Mouse (Mus musculus): ENCODE results near the gene Fbxo47. TPM values are rescaled to one million over a fixed set of nuclear protein-coding genes. Genes with fewer than 3 reads are reported as not detected.
A peak's percentile ranks its signal among the peaks of the same experiment; 100 is the strongest.

The Fbxo47 gene
- polyA plus RNA-seq, 1 experiment from 2014 or later: 0.78 TPM

GRCm38 (mm10) chr11:97808621-97809234 lies 75.2 kb downstream of the Fbxo47 start:
- Histone ChIP-seq H3K27ac (ENCODE audit: low read length) (no peak overlapping the region), H3K9ac (ENCODE audit: low read depth, low read length) (no peak overlapping the region), H3K4me1 (ENCODE audit: control insufficient read depth, insufficient read depth, low read length) (peaks cover 74% of the 10 kb centered on the region), H3K36me3 (ENCODE audit: control insufficient read depth, insufficient read depth, low read length) (peaks cover 6% of the 10 kb centered on the region; the same call in 1 of the 2 replicates), H3K9me3 (replicated peaks; ENCODE audit: control insufficient read depth, low read length, poor library complexity, severe bottlenecking) (no peaks in the 10 kb centered on the region), H3K4me2 (ENCODE audit: low read length) (no peak overlapping the region), H3K27me3 (ENCODE audit: control insufficient read depth, insufficient read depth, low read depth, low read length) (no peaks in the 10 kb centered on the region), H3K4me3 (ENCODE audit: low read depth, low read length) (no peak overlapping the region)
- WGBS: 52% methylated on average over 5 of the region's 5 CpGs
- ATAC-seq: no peak

DNA sequence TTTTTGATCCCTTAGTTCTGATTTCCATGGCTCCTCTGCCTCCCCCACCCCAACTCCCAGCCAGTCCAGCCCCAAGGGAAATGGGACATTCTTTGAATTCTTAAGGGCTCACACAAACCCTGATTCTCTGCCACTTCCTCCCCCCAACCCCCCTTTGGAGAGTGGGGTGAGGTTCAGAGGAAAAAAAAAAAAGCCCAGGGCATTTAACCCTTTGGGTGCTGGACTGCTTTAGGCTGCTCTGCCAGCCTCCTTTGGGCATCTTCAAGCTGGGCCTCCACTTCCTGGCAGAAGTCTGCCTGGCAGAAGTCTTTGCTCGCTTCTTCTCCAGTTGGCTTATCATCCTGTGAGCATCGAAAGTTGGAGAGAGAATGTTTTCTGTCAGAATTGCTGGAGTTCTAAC lies 75.9 kb downstream of the Fbxo47 start:
- Histone ChIP-seq H3K27ac (ENCODE audit: low read length) (no peak overlapping the region), H3K4me1 (ENCODE audit: control insufficient read depth, insufficient read depth, low read length) (peaks cover 69% of the 10 kb centered on the region), H3K4me2 (ENCODE audit: low read length) (no peak overlapping the region), H3K9ac (ENCODE audit: low read depth, low read length) (no peak overlapping the region), H3K4me3 (ENCODE audit: low read depth, low read length) (no peak overlapping the region), H3K27me3 (ENCODE audit: control insufficient read depth, insufficient read depth, low read depth, low read length) (no peaks in the 10 kb centered on the region), H3K36me3 (ENCODE audit: control insufficient read depth, insufficient read depth, low read length) (peaks cover 6% of the 10 kb centered on the region; the same call in 1 of the 2 replicates), H3K9me3 (replicated peaks; ENCODE audit: control insufficient read depth, low read length, poor library complexity, severe bottlenecking) (no peaks in the 10 kb centered on the region)
- no peak for ATAC-seq
- WGBS: 81% methylated on average over 2 of the region's 2 CpGs

GRCm38 (mm10) chr11:97807626-97808025 lies 76.3 kb downstream of the Fbxo47 start:
- Histone ChIP-seq H3K4me2 (ENCODE audit: low read length) (no peak overlapping the region), H3K36me3 (ENCODE audit: control insufficient read depth, insufficient read depth, low read length) (peaks cover 6% of the 10 kb centered on the region; the same call in 1 of the 2 replicates), H3K9ac (ENCODE audit: low read depth, low read length) (no peak overlapping the region), H3K4me3 (ENCODE audit: low read depth, low read length) (no peak overlapping the region), H3K27me3 (ENCODE audit: control insufficient read depth, insufficient read depth, low read depth, low read length) (no peaks in the 10 kb centered on the region), H3K4me1 (ENCODE audit: control insufficient read depth, insufficient read depth, low read length) (peaks cover 66% of the 10 kb centered on the region), H3K9me3 (replicated peaks; ENCODE audit: control insufficient read depth, low read length, poor library complexity, severe bottlenecking) (no peaks in the 10 kb centered on the region), H3K27ac (ENCODE audit: low read length) (no peak overlapping the region)
- no peak for ATAC-seq
- 58% methylated on average over 6 of the region's 6 CpGs for WGBS

DNA sequence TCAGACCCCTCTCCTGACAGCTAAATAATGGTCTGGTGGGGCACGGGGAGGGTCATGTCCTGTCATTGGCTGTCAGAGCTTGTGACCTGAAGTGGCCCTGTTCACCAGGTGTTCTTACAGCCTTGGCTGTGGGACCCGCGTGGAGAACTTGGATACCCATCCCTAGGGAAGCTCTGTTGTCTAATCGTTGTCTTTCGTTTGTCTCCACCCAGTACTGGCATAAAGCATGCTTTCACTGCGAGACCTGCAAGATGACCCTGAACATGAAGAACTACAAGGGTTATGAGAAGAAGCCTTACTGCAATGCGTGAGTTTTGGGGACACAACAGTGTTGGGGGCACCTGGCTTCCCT lies 77.4 kb downstream of the Fbxo47 start:
- H3K27me3 ChIP-seq (ENCODE audit: control insufficient read depth, insufficient read depth, low read depth, low read length): no peaks in the 10 kb centered on the region
- H3K4me1 ChIP-seq (ENCODE audit: control insufficient read depth, insufficient read depth, low read length): peaks cover 66% of the 10 kb centered on the region
- WGBS: 47% methylated on average over 7 of the region's 7 CpGs
- H3K27ac ChIP-seq (ENCODE audit: low read length): peak overlapping the region; percentile 70; the same call in 1 of the 2 replicates
- peaks cover 6% of the 10 kb centered on the region; the same call in 1 of the 2 replicates for H3K36me3 ChIP-seq (ENCODE audit: control insufficient read depth, insufficient read depth, low read length)
- peak overlapping the region; percentile 46 for H3K4me2 ChIP-seq (ENCODE audit: low read length)
- H3K9me3 ChIP-seq (replicated peaks; ENCODE audit: control insufficient read depth, low read length, poor library complexity, severe bottlenecking): no peaks in the 10 kb centered on the region
- H3K4me3 ChIP-seq (ENCODE audit: low read depth, low read length): no peak overlapping the region
- peak overlapping the region; percentile 45; the same call in 1 of the 2 replicates for H3K9ac ChIP-seq (ENCODE audit: low read depth, low read length)
- ATAC-seq: no peak

- peaks cover 66% of the 10 kb centered on the region for H3K4me1 ChIP-seq (ENCODE audit: control insufficient read depth, insufficient read depth, low read length)
- peak overlapping the region; percentile 46 for H3K4me2 ChIP-seq (ENCODE audit: low read length)
- peak overlapping the region; percentile 70 for H3K27ac ChIP-seq (ENCODE audit: low read length)
- H3K9ac ChIP-seq (ENCODE audit: low read depth, low read length): peak overlapping the region; percentile 45
- H3K9me3 ChIP-seq (replicated peaks; ENCODE audit: control insufficient read depth, low read length, poor library complexity, severe bottlenecking): no peaks in the 10 kb centered on the region
- peaks cover 6% of the 10 kb centered on the region; the same call in 1 of the 2 replicates for H3K36me3 ChIP-seq (ENCODE audit: control insufficient read depth, insufficient read depth, low read length)
- peak overlapping the region; percentile 21; the same call in 1 of the 2 replicates for H3K4me3 ChIP-seq (ENCODE audit: low read depth, low read length)
- ATAC-seq: peak; percentile 49
- no peaks in the 10 kb centered on the region for H3K27me3 ChIP-seq (ENCODE audit: control insufficient read depth, insufficient read depth, low read depth, low read length)
- 30% methylated on average over 15 of the region's 15 CpGs for WGBS
Observed at GRCm38 (mm10) chr11:97805662-97806612, 78.0 kb downstream of the Fbxo47 start.

GRCm38 (mm10) chr11:97804841-97805661 lies 78.9 kb downstream of the Fbxo47 start:
- peaks cover 59% of the 10 kb centered on the region for H3K4me1 ChIP-seq (ENCODE audit: control insufficient read depth, insufficient read depth, low read length)
- peak overlapping the region; percentile 37; the same call in 1 of the 2 replicates for H3K9ac ChIP-seq (ENCODE audit: low read depth, low read length)
- WGBS: 21% methylated on average over 9 of the region's 9 CpGs
- peak overlapping the region; percentile 72 for H3K27ac ChIP-seq (ENCODE audit: low read length)
- no peak overlapping the region for H3K4me3 ChIP-seq (ENCODE audit: low read depth, low read length)
- ATAC-seq: no peak
- H3K36me3 ChIP-seq (ENCODE audit: control insufficient read depth, insufficient read depth, low read length): peaks cover 6% of the 10 kb centered on the region; the same call in 1 of the 2 replicates
- H3K4me2 ChIP-seq (ENCODE audit: low read length): peak overlapping the region; percentile 46
- H3K27me3 ChIP-seq (ENCODE audit: control insufficient read depth, insufficient read depth, low read depth, low read length): no peaks in the 10 kb centered on the region
- H3K9me3 ChIP-seq (replicated peaks; ENCODE audit: control insufficient read depth, low read length, poor library complexity, severe bottlenecking): no peaks in the 10 kb centered on the region

- no peak for ATAC-seq
- Histone ChIP-seq H3K27ac (ENCODE audit: low read length) (no peak overlapping the region), H3K4me3 (ENCODE audit: low read depth, low read length) (no peak overlapping the region), H3K9me3 (replicated peaks; ENCODE audit: control insufficient read depth, low read length, poor library complexity, severe bottlenecking) (no peaks in the 10 kb centered on the region), H3K27me3 (ENCODE audit: control insufficient read depth, insufficient read depth, low read depth, low read length) (no peaks in the 10 kb centered on the region), H3K4me2 (ENCODE audit: low read length) (no peak overlapping the region), H3K4me1 (ENCODE audit: control insufficient read depth, insufficient read depth, low read length) (peaks cover 52% of the 10 kb centered on the region), H3K9ac (ENCODE audit: low read depth, low read length) (no peak overlapping the region), H3K36me3 (ENCODE audit: control insufficient read depth, insufficient read depth, low read length) (0 out of 2 replicates have a peak, but pooled peaks cover 3% of the 10 kb centered on the region)
- WGBS: 78% methylated on average over 5 of the region's 5 CpGs
Observed at GRCm38 (mm10) chr11:97803847-97804246, 80.1 kb downstream of the Fbxo47 start.

All from midbrain, embryonic 16.5 days (tissue).